Mouse (Mus musculus): ENCODE data around the gene Pop7. TPM values are rescaled to one million over a fixed set of nuclear protein-coding genes. Genes with fewer than 3 reads are reported as not detected.

Pop7 gene
- polyA plus RNA-seq, 1 experiment, result 63.5 TPM

- H3K4me3 ChIP-seq (ENCODE audit: insufficient read depth, poor library complexity, severe bottlenecking), result peak overlapping the region; percentile 74
- H3ac ChIP-seq (ENCODE audit: control insufficient read depth, insufficient read length, low read depth), result peak overlapping the region; percentile 74
- TF ChIP-seq MYOD1 (IDR thresholded peaks at IDR 0.05; ENCODE audit: control insufficient read depth, insufficient read length, low read depth) (no peak), CTCF (IDR thresholded peaks at IDR 0.05; ENCODE audit: control insufficient read depth, insufficient read depth, insufficient read length) (no peak), CEBPB (IDR thresholded peaks at IDR 0.05; ENCODE audit: low read depth) (no peak), MAX (IDR thresholded peaks at IDR 0.05) (no peak), FOSL1 (IDR thresholded peaks at IDR 0.05; ENCODE audit: insufficient read depth, low read length, poor library complexity, severe bottlenecking) (no peak), USF1 (IDR thresholded peaks at IDR 0.05; ENCODE audit: low read depth) (no peak), MYOG (IDR thresholded peaks at IDR 0.05; ENCODE audit: control insufficient read depth, extremely low read depth, insufficient read length) (no peak)
- H3K36me3 ChIP-seq (ENCODE audit: control insufficient read depth, insufficient read depth), result peaks cover 33% of the 10 kb centered on the region
- H3K79me2 ChIP-seq (ENCODE audit: control insufficient read depth, insufficient read depth), result peaks cover 48% of the 10 kb centered on the region
- peaks cover 24% of the 10 kb centered on the region for H3K79me3 ChIP-seq (ENCODE audit: low read depth)
- H3K27me3 ChIP-seq (ENCODE audit: control insufficient read depth, insufficient read depth, insufficient read length), result no peaks in the 10 kb centered on the region
Measured at GRCm38 (mm10) chr5:137530588-137531413, 28.5 kb upstream of the Pop7 start.

- H3ac ChIP-seq (ENCODE audit: control insufficient read depth, insufficient read length, low read depth), result no peak overlapping the region
- no peak for TF ChIP-seq CTCF (IDR thresholded peaks at IDR 0.05; ENCODE audit: control insufficient read depth, insufficient read depth, insufficient read length)
- TF ChIP-seq MYOG (IDR thresholded peaks at IDR 0.05; ENCODE audit: control insufficient read depth, extremely low read depth, insufficient read length), result no peak
- no peak for TF ChIP-seq FOSL1 (IDR thresholded peaks at IDR 0.05; ENCODE audit: insufficient read depth, low read length, poor library complexity, severe bottlenecking)
- TF ChIP-seq MYOD1 (IDR thresholded peaks at IDR 0.05; ENCODE audit: control insufficient read depth, insufficient read length, low read depth), result no peak
- TF ChIP-seq CEBPB (IDR thresholded peaks at IDR 0.05; ENCODE audit: low read depth), result no peak
- TF ChIP-seq USF1 (IDR thresholded peaks at IDR 0.05; ENCODE audit: low read depth), result no peak
- TF ChIP-seq MAX (IDR thresholded peaks at IDR 0.05), result no peak
- H3K27me3 ChIP-seq (ENCODE audit: control insufficient read depth, insufficient read depth, insufficient read length), result no peaks in the 10 kb centered on the region
- H3K79me2 ChIP-seq (ENCODE audit: control insufficient read depth, insufficient read depth), result peaks cover 48% of the 10 kb centered on the region
- H3K36me3 ChIP-seq (ENCODE audit: control insufficient read depth, insufficient read depth), result peaks cover 40% of the 10 kb centered on the region
- H3K79me3 ChIP-seq (ENCODE audit: low read depth), result peaks cover 24% of the 10 kb centered on the region
- H3K4me3 ChIP-seq (ENCODE audit: insufficient read depth, poor library complexity, severe bottlenecking), result peak overlapping the region; percentile 74
Measured at GRCm38 (mm10) chr5:137530075-137530474, 27.8 kb upstream of the Pop7 start.

GRCm38 (mm10) chr5:137529221-137529995 is 27.1 kb upstream of the Pop7 start:
- no peak overlapping the region for H3ac ChIP-seq (ENCODE audit: control insufficient read depth, insufficient read length, low read depth)
- peaks cover 48% of the 10 kb centered on the region for H3K79me2 ChIP-seq (ENCODE audit: control insufficient read depth, insufficient read depth)
- peaks cover 24% of the 10 kb centered on the region for H3K79me3 ChIP-seq (ENCODE audit: low read depth)
- H3K4me3 ChIP-seq (ENCODE audit: insufficient read depth, poor library complexity, severe bottlenecking), result no peak overlapping the region
- no peaks in the 10 kb centered on the region for H3K27me3 ChIP-seq (ENCODE audit: control insufficient read depth, insufficient read depth, insufficient read length)
- peaks cover 47% of the 10 kb centered on the region for H3K36me3 ChIP-seq (ENCODE audit: control insufficient read depth, insufficient read depth)
- no peak for TF ChIP-seq MAX (IDR thresholded peaks at IDR 0.05)
- no peak for TF ChIP-seq CEBPB (IDR thresholded peaks at IDR 0.05; ENCODE audit: low read depth)
- no peak for TF ChIP-seq USF1 (IDR thresholded peaks at IDR 0.05; ENCODE audit: low read depth)
- TF ChIP-seq FOSL1 (IDR thresholded peaks at IDR 0.05; ENCODE audit: insufficient read depth, low read length, poor library complexity, severe bottlenecking), result no peak
- TF ChIP-seq MYOD1 (IDR thresholded peaks at IDR 0.05; ENCODE audit: control insufficient read depth, insufficient read length, low read depth), result no peak
- TF ChIP-seq CTCF (IDR thresholded peaks at IDR 0.05; ENCODE audit: control insufficient read depth, insufficient read depth, insufficient read length), result no peak
- TF ChIP-seq MYOG (IDR thresholded peaks at IDR 0.05; ENCODE audit: control insufficient read depth, extremely low read depth, insufficient read length), result no peak

- Histone ChIP-seq H3K4me3 (ENCODE audit: insufficient read depth, poor library complexity, severe bottlenecking) (no peak overlapping the region), H3K36me3 (ENCODE audit: control insufficient read depth, insufficient read depth) (peaks cover 51% of the 10 kb centered on the region), H3K79me3 (ENCODE audit: low read depth) (peaks cover 24% of the 10 kb centered on the region), H3K79me2 (ENCODE audit: control insufficient read depth, insufficient read depth) (peaks cover 48% of the 10 kb centered on the region), H3ac (ENCODE audit: control insufficient read depth, insufficient read length, low read depth) (no peak overlapping the region), H3K27me3 (ENCODE audit: control insufficient read depth, insufficient read depth, insufficient read length) (no peaks in the 10 kb centered on the region)
- TF ChIP-seq CTCF (IDR thresholded peaks at IDR 0.05; ENCODE audit: control insufficient read depth, insufficient read depth, insufficient read length) (no peak), USF1 (IDR thresholded peaks at IDR 0.05; ENCODE audit: low read depth) (no peak), MYOG (IDR thresholded peaks at IDR 0.05; ENCODE audit: control insufficient read depth, extremely low read depth, insufficient read length) (no peak), CEBPB (IDR thresholded peaks at IDR 0.05; ENCODE audit: low read depth) (no peak), FOSL1 (IDR thresholded peaks at IDR 0.05; ENCODE audit: insufficient read depth, low read length, poor library complexity, severe bottlenecking) (no peak), MYOD1 (IDR thresholded peaks at IDR 0.05; ENCODE audit: control insufficient read depth, insufficient read length, low read depth) (no peak), MAX (IDR thresholded peaks at IDR 0.05) (no peak)
Measured at GRCm38 (mm10) chr5:137528247-137528968, 26.1 kb upstream of the Pop7 start.

- TF ChIP-seq CEBPB (IDR thresholded peaks at IDR 0.05; ENCODE audit: low read depth), result no peak
- TF ChIP-seq USF1 (IDR thresholded peaks at IDR 0.05; ENCODE audit: low read depth), result no peak
- TF ChIP-seq MYOG (IDR thresholded peaks at IDR 0.05; ENCODE audit: control insufficient read depth, extremely low read depth, insufficient read length), result no peak
- no peak for TF ChIP-seq FOSL1 (IDR thresholded peaks at IDR 0.05; ENCODE audit: insufficient read depth, low read length, poor library complexity, severe bottlenecking)
- TF ChIP-seq MAX (IDR thresholded peaks at IDR 0.05), result no peak
- no peak for TF ChIP-seq CTCF (IDR thresholded peaks at IDR 0.05; ENCODE audit: control insufficient read depth, insufficient read depth, insufficient read length)
- no peak for TF ChIP-seq MYOD1 (IDR thresholded peaks at IDR 0.05; ENCODE audit: control insufficient read depth, insufficient read length, low read depth)
- Histone ChIP-seq H3K79me2 (ENCODE audit: control insufficient read depth, insufficient read depth) (peaks cover 43% of the 10 kb centered on the region), H3K4me3 (ENCODE audit: insufficient read depth, poor library complexity, severe bottlenecking) (no peak overlapping the region), H3K36me3 (ENCODE audit: control insufficient read depth, insufficient read depth) (peaks cover 51% of the 10 kb centered on the region), H3K27me3 (ENCODE audit: control insufficient read depth, insufficient read depth, insufficient read length) (no peaks in the 10 kb centered on the region), H3ac (ENCODE audit: control insufficient read depth, insufficient read length, low read depth) (no peak overlapping the region), H3K79me3 (ENCODE audit: low read depth) (peaks cover 21% of the 10 kb centered on the region)
Measured at GRCm38 (mm10) chr5:137527413-137527812, 25.1 kb upstream of the Pop7 start.

Measured in C2C12 (cell line).